In genomic region chr10:116018480-116018891, GRCm38 (mm10) we compare ENCODE assay signal across 10 mouse cellular contexts. TPM values are rescaled to one million over a fixed set of nuclear protein-coding genes. Genes with fewer than 3 reads are reported as not detected.
A peak's percentile ranks its signal among the peaks of the same experiment; 100 is the strongest.
DNase-seq lines count a peak whose midpoint lies in the region; ATAC-seq lines count a peak whose summit lies in the region.
"Had no signal": no experiment of that assay in that cellular context is flagged by ENCODE, and none has a peak within 500 bp of the region (broad histone marks: within the 10 kb centered on the region; RNA-seq: fewer than 3 reads in every experiment).

No protein-coding gene starts in this region.

- no peak overlapping the region for H3K27ac ChIP-seq in heart, embryonic 14.5 days (replicated peaks in 1 of 2; ENCODE audit: control insufficient read depth in 1 of 2, insufficient read depth in 1 of 2, low read depth in 2 of 2, low read length in 2 of 2)
- no peak overlapping the region for H3K27ac ChIP-seq in brown adipose tissue, adult 24 weeks (replicated peaks; ENCODE audit: low read depth, low read length)
- H3K27ac ChIP-seq in hindbrain, embryonic 12.5 days = peak overlapping the region; percentile 60
- H3K27ac ChIP-seq in midbrain, embryonic 12.5 days (replicated peaks) = 0 out of 2 replicates have a peak overlapping the region, but pooled peaks have one; percentile 30

- peaks cover 6% of the 10 kb centered on the region; the same call in 1 of the 2 replicates for H3K27me3 ChIP-seq in heart, embryonic 14.5 days (ENCODE audit: control insufficient read depth, insufficient read depth, low read length)
- H3K27me3 ChIP-seq in hindbrain, embryonic 12.5 days = no peaks in the 10 kb centered on the region
- peaks cover 5% of the 10 kb centered on the region for H3K27me3 ChIP-seq in midbrain, embryonic 12.5 days

- no peaks in the 10 kb centered on the region for H3K36me3 ChIP-seq in heart, embryonic 14.5 days (ENCODE audit: control insufficient read depth, insufficient read depth, low read length)
- H3K36me3 ChIP-seq in hindbrain, embryonic 12.5 days = no peaks in the 10 kb centered on the region
- H3K36me3 ChIP-seq in midbrain, embryonic 12.5 days = no peaks in the 10 kb centered on the region
- H3K36me3 ChIP-seq: G1E had no signal

- intact Hi-C loops in gastrocnemius, postnatal 14 days (cut with DNase I; ENCODE audit: low total_unique reads) = no loop called here

- H3K9me3 ChIP-seq in heart, embryonic 14.5 days (ENCODE audit: control insufficient read depth, low read length) = no peaks in the 10 kb centered on the region
- no peaks in the 10 kb centered on the region for H3K9me3 ChIP-seq in hindbrain, embryonic 12.5 days (replicated peaks)
- H3K9me3 ChIP-seq in midbrain, embryonic 12.5 days = no peaks in the 10 kb centered on the region

- peak overlapping the region; percentile 64 for H3K4me2 ChIP-seq in heart, embryonic 14.5 days (ENCODE audit: low read length)
- peak overlapping the region; percentile 87 for H3K4me2 ChIP-seq in hindbrain, embryonic 12.5 days (replicated peaks)
- peak overlapping the region; percentile 91 for H3K4me2 ChIP-seq in midbrain, embryonic 12.5 days (replicated peaks)

- DNase-seq in heart, adult 18-20 months = no peak
- no peak for DNase-seq in gastrocnemius, postnatal 14 days
- DNase-seq in spleen, postnatal 14 days (ENCODE audit: low spot score in 2 of 2) = no peak
- no peak for DNase-seq in cerebellum, postnatal 25 days

- no peak for ATAC-seq in heart, embryonic 14.5 days (ENCODE audit: insufficient number of reproducible peaks, insufficient read depth, low FRiP score, low read depth)
- ATAC-seq in hindbrain, embryonic 12.5 days (ENCODE audit: low FRiP score) = peak; percentile 82
- peak; percentile 77 for ATAC-seq in midbrain, embryonic 12.5 days (ENCODE audit: low FRiP score, low read depth)

- H3K9ac ChIP-seq in heart, embryonic 14.5 days (ENCODE audit: low read length) = no peak overlapping the region
- peak overlapping the region; percentile 62 for H3K9ac ChIP-seq in hindbrain, embryonic 12.5 days
- peak overlapping the region; percentile 65 for H3K9ac ChIP-seq in midbrain, embryonic 12.5 days (replicated peaks)

- WGBS in heart, embryonic 14.5 days = 3% methylated on average over 17 of the region's 17 CpGs
- WGBS in hindbrain, embryonic 12.5 days = under 1% methylated on average over 17 of the region's 17 CpGs
- under 1% methylated on average over 17 of the region's 17 CpGs for WGBS in midbrain, embryonic 12.5 days

- peaks cover 7 to 9% of the 10 kb centered on the region in 2 experiments; a peak in 2 of 4 replicates for H3K4me1 ChIP-seq in heart, embryonic 14.5 days (ENCODE audit: control insufficient read depth in 2 of 2, insufficient read depth in 2 of 2, low read length in 2 of 2)
- no peaks in the 10 kb centered on the region for H3K4me1 ChIP-seq in brown adipose tissue, adult 24 weeks (ENCODE audit: control insufficient read depth, insufficient read depth, insufficient read length, low read length)
- peaks cover 12% of the 10 kb centered on the region for H3K4me1 ChIP-seq in hindbrain, embryonic 12.5 days
- peaks cover 17% of the 10 kb centered on the region for H3K4me1 ChIP-seq in midbrain, embryonic 12.5 days

- peak overlapping the region; percentile 25 to 33; a peak in 3 of 4 replicates for H3K4me3 ChIP-seq in heart, embryonic 14.5 days (ENCODE audit: control insufficient read depth in 1 of 2, insufficient read depth in 1 of 2, low read depth in 1 of 2, low read length in 2 of 2)
- H3K4me3 ChIP-seq in brown adipose tissue, adult 24 weeks (ENCODE audit: insufficient read depth, low read depth, low read length) = peak overlapping the region; percentile 31
- peak overlapping the region; percentile 53 for H3K4me3 ChIP-seq in hindbrain, embryonic 12.5 days
- peak overlapping the region; percentile 60 for H3K4me3 ChIP-seq in midbrain, embryonic 12.5 days
- H3K4me3 ChIP-seq: erythroblast, embryonic 14.5 days had no signal

RNA-seq across cellular contexts. Expression of gene Ptprr, which starts 0.5 kb away (rescaled TPM):
- 0.39 and 0.49 TPM in 2 replicates for polyA plus RNA-seq in heart, embryonic 14.5 days (2014; fragmentation: Nextera tagmentation; extraction: Ambion mirVana)
- 1 to 10 TPM; 1.9 to 2.5 TPM for total RNA-seq in heart, adult 18-20 months (2021)
- polyA plus RNA-seq in brown adipose tissue, adult 24 weeks (2012; ENCODE audit: insufficient read depth, insufficient read length, missing spikeins) = 1.2 TPM in 2 replicates
- 4.6 and 6.6 TPM in 2 replicates for polyA plus RNA-seq in hindbrain, embryonic 12.5 days (2016; fragmentation: Nextera tagmentation; extraction: Ambion mirVana)
- polyA plus RNA-seq in midbrain, embryonic 12.5 days (2016; fragmentation: Nextera tagmentation; extraction: Ambion mirVana) = 5.5 and 5.8 TPM in 2 replicates
- under 1 TPM; 0.68 to 0.71 TPM for total RNA-seq in gastrocnemius, postnatal 14 days (2021)
- polyA plus RNA-seq: erythroblast, embryonic 14.5 days; G1E had no signal

Comparison
In these comparisons a context has a peak if more than half of its experiments do, and no peak if none do; other contexts are left out.
1. H3K27ac ChIP-seq: peak in hindbrain, embryonic 12.5 days (single experiment) and midbrain, embryonic 12.5 days (single experiment); none in heart, embryonic 14.5 days (0 of 2) and brown adipose tissue, adult 24 weeks (single experiment).
2. Peak in every context shown above with its lines, with median percentiles within 50 percentile points of each other: H3K4me2 ChIP-seq and H3K4me3 ChIP-seq.